Mouse (Mus musculus) embryonic stem cell, embryonic (primary cell): ENCODE measurements around the gene Bcas3.

Experiments
- CTCF ChIA-PET, 4 experiments: fragments of 300-600 bp in 2 of 4; fragments of 350-600 bp in 2 of 4; sonication (Branson Sonifier 250); formaldehyde crosslinking; loops; one replicate each; lab custom pipeline; 2022; ENCODE audit warnings: inconsistent platforms in 2 of 4; lab: Charles Lee
- POLR2A ChIA-PET, 4 experiments: fragments of 300-600 bp in 2 of 4; fragments of 350-600 bp in 2 of 4; sonication (Branson Sonifier 250); formaldehyde crosslinking; loops; one replicate each; lab custom pipeline; 2022; ENCODE audit warnings: antibody characterized with exemption in 4 of 4, inconsistent platforms in 1 of 4; lab: Charles Lee

Bcas3 gene

DNA sequence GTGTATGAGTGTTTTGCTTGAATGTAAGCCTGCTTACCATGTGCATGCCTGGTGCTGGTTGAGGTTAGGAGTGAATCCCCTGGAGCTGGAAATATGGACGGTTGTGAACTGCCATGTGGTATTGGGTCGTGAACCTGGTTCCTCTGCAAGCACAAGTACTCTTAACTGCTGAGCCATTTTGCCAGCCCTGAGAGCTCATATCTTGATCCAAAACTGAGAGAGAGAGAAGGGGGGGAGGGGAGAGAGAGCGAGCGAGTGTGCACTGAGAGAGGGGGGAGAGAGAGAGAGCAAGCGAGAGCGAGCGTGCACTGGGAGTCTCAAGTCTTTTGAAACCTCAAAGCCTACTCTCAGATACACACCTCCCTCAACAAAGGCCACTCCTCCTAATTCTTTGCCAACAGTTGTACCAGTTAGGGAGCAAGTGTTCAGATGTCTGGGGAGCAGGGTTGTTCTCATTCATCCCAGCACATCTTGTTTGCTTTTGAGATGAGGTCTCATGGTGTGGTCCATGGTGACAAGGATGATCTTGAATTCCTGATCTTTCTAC is 12.8 kb upstream of the Bcas3 start:
- CTCF ChIA-PET, result interaction anchor here in 1 of 4 experiments (0.6 kb wide), 1 partner anchor 133 kb away, joined by 6 read pairs; no protein-coding TSS in a partner anchor

DNA sequence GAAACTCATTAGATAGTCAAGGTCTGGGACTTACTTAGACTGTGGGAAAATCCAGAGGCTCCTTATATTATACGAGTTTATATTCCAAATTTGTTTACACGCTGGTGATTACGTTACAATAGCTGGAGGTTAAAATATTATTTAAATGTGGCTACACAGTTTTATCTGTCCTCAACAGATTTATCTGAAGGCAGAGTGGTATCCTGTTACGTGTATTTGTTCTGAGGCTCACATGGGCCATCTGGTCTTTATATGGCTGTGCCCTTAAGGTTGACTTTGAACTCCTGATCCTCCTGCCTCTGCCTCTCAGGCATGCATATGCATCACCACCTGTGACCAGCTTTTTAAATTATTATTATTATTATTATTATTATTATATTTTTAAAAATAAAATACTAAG is 852 bp downstream of the Bcas3 start:
- ChIA-PET CTCF (interaction anchor here in 3 of 4 experiments (1.2 to 1.9 kb wide), 3 partner anchors 93 to 171 kb away, joined by 4 to 9 read pairs (median 4); no protein-coding TSS in a partner anchor), POLR2A (interaction anchor here in 3 of 4 experiments (0.9 to 2.9 kb wide), 44 partner anchors 8 to 1405 kb away, joined by 3 to 37 read pairs (median 6); partner anchors contain the start of genes Appbp2 (in 3 of the 3), Ppm1d (in 3 of the 3), Cltc (in 1 of the 3) and Ggnbp2 (in 1 of the 3))

More for the DNA sequence above, 12.8 kb upstream of the Bcas3 start:
- POLR2A ChIA-PET, result interaction anchor here in 1 of 4 experiments (1.0 kb wide), 1 partner anchor 101 kb away, joined by 3 read pairs; no protein-coding TSS in a partner anchor

DNA sequence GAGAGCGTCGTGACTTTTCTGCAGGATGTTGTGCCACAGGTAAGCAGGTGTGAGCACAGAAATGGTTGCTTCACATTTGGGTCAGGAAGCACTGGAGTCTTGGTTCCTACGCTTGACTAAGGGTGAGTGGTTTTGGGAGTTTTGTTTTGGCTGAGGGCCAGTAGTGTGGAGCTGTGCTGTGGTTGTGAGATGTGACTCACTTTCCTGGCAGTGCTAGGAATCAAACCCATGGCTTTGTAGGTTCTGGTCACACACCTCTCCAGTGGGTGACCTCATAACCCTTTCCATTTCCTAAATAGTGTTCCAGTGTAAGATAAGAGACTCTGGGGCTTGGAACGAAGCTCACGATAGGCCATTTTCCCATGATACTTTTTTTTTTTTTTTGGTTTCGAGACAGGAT is 6.7 kb downstream of the Bcas3 start:
- CTCF ChIA-PET, result interaction anchor here in 1 of 4 experiments (0.7 kb wide), 1 partner anchor 446 kb away, joined by 4 read pairs; no protein-coding TSS in a partner anchor
- POLR2A ChIA-PET, result interaction anchor here in 2 of 4 experiments (0.6 to 1.4 kb wide), 3 partner anchors 10 to 42 kb away, joined by 3 to 7 read pairs (median 3); no protein-coding TSS in a partner anchor

DNA sequence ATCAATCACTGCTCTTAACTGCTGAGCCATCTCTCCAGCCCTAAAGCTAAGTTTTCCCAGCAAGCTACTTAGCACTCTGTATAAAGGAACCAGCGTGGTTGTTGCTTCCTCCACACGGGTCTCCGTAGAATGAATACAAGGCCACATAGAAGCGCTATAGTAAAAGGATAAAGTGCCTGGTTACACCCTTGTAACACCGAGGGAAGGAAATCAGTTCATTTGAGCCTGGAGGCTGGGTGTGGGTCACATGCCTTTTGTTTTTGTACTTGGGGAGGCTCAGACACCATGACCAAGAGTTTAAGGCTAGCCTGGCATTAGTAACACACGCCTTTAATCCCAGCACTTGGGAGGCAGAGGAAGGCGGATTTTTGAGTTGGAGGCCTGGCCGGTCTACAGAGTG is 8.7 kb downstream of the Bcas3 start:
- ChIA-PET POLR2A (interaction anchor here (0.8 to 3.1 kb wide), 5 partner anchors 8 to 19 kb away, joined by 3 to 17 read pairs (median 6); partner anchors contain the start of gene Bcas3 (in 3 of the 4)), CTCF (no interaction called here)

DNA sequence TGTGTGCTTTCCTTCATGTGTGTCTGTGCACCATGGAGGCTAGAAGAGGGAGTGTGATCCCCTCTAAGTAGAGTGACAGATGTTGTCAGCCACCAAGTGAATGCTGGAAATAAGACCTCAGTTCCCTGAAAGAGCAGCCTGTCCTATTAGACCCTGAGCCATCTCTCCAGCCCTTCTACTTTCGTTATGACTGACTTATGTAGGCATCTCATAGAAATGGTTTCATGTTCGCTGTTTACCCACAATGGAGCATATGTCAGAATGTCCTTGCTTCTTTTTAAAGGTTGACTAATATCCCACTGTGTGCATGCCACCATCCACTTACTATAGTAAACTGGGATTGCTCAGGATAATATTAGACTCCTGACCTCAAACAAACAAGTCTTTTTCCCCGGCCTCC is 13.2 kb downstream of the Bcas3 start:
- CTCF ChIA-PET, result no interaction called here
- POLR2A ChIA-PET, result interaction anchor here in 1 of 4 experiments (3.7 kb wide), 1 partner anchor 13 kb away, joined by 17 read pairs; the partner anchor contains the start of gene Bcas3

DNA sequence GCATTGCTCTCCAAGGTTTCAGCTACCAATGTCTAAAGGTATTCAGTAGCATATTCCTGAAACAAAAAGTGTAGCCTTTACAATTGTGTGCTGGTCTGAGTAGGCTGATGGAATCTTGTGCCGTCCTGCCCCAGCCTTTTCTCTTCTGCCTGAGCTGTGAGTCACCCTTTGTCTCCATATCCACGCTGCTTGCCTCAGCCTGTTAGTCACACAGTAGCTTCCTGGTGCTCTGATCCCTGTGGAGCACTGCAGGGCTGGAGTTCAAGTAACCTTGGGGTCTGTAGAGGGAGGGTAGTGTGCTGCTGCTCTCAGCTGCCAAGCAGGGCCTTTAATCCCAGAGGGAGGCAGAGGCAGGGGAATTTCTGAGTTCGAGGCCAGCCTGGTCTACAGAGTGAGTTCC is 14.9 kb downstream of the Bcas3 start:
- CTCF ChIA-PET, result interaction anchor here in 2 of 4 experiments (0.9 to 1.1 kb wide), 3 partner anchors 14 to 15 kb away, joined by 3 read pairs; partner anchors contain the start of gene Bcas3 (in 1 of the 2)
- POLR2A ChIA-PET, result interaction anchor here in 3 of 4 experiments (0.7 to 3.7 kb wide), 4 partner anchors 15 to 30 kb away, joined by 3 to 17 read pairs (median 6); partner anchors contain the start of gene Bcas3 (in 3 of the 3)

DNA sequence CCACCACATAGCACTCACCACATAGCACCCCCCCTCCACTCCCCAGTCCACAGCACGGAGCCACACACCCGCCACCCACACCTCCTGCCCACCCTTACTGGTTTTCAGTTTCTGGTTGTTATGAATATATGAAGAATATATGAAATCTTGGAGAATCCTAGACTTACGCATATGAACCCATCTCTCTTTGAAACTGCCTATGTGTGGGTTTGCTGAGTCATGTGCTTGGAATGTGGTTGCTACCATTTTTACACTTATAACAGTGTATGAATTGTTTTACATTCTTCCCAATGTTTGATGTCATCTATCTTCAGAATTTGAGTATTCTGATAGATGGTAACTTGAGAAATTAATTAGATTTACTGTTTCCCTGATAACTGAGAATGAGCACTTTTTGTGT is 26.1 kb downstream of the Bcas3 start:
- POLR2A ChIA-PET, result no interaction called here
- CTCF ChIA-PET, result interaction anchor here in 1 of 4 experiments (0.7 kb wide), 1 partner anchor 1058 kb away, joined by 3 read pairs; no protein-coding TSS in a partner anchor

DNA sequence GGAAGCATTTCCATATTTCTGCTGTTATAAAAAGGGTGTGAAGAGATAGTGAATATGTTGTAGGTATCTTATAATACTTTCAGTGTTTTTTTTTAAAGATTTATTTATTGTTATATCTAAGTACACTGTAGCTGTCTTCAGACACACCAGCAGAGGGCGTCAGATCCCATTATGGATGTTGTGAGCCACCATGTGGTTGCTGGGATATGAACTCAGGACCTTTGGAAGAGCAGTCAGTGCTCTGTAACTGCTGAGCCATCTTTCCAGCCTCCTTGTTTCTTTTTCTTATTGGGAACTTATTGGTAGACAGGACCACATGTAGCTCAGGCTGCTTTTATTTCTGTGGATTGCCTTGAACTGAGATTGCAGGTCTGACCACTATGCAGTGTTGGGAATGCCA is 27.1 kb downstream of the Bcas3 start:
- ChIA-PET POLR2A (interaction anchor here in 1 of 4 experiments (2.8 kb wide), 1 partner anchor 27 kb away, joined by 11 read pairs; the partner anchor contains the start of gene Bcas3), CTCF (interaction anchor here in 1 of 4 experiments (0.6 kb wide), 1 partner anchor 295 kb away, joined by 4 read pairs; no protein-coding TSS in a partner anchor)

DNA sequence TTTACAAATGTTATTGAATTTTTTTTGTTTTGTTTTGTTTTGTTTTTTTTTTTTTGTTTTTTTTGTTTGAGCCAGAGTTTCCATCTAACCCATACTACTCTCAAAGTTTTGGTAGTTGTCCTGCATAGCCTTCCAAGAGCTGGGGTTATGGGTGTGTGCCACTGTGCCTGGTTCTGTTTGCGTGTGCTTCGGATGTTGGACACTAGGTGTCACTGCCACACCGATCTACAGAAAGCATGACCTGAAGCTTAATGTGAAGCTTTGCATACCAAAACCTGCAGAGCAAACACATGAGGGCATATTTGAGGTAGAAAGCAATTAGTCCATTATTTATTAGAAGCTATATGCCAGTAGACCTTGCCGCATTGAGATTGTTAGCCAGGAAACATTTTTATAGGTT is 29.1 kb downstream of the Bcas3 start:
- POLR2A ChIA-PET, result interaction anchor here in 3 of 4 experiments (0.7 to 2.8 kb wide), 9 partner anchors 10 to 1494 kb away, joined by 3 to 11 read pairs (median 3); partner anchors contain the start of gene Bcas3 (in 2 of the 3)
- CTCF ChIA-PET, result interaction anchor here (0.5 to 2.2 kb wide), 46 partner anchors 8 to 1909 kb away, joined by 3 to 17 read pairs (median 3); partner anchors contain the start of genes Bcas3 (in 1 of the 4) and Taf15 (in 1 of the 4)

DNA sequence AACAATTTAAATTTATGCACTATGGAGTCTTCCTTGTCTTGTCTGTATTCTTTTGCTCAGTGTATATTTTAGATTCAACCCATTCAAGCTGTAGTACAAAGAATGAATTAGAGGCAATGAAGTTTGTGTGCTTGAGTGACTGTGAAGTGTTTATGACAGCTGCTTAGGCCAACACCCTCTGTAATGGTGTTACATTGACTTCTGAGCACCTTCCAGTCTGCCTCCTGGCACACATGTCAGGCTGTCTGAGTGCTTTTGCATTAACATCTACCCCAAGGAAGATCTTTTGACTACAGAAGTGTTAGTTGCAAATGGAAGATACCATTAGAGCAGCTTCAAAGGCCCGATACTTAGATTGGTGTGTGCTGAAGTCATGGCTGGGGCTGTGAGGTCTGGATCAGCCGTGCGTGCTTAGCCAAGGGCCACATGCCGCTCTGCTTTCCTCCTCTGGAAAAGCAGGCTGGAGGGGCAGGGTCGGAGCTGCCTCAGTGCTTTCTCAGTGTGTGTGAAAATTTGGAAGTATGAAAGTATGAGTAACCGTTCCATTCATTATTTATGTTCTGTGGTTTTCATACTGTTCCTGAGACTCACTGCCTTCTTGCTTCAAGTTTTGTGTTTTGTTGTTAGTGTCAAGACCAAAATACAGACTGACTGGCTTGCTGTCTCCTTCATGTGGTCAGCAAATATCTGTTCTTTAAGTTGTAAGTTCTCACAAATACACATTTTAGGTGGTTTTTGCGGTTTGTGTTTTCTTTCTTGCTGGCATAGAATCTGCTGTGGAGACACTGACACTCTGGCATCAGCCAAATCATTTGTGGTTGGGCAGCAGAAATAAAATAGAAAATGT is 31.2 kb downstream of the Bcas3 start:
- POLR2A ChIA-PET, result interaction anchor here in 2 of 4 experiments (0.5 to 0.8 kb wide), 2 partner anchors 31 to 321 kb away, joined by 3 read pairs; partner anchors contain the start of gene Bcas3 (in 1 of the 2)
- CTCF ChIA-PET, result interaction anchor here in 1 of 4 experiments (0.8 kb wide), 1 partner anchor 98 kb away, joined by 3 read pairs; no protein-coding TSS in a partner anchor

DNA sequence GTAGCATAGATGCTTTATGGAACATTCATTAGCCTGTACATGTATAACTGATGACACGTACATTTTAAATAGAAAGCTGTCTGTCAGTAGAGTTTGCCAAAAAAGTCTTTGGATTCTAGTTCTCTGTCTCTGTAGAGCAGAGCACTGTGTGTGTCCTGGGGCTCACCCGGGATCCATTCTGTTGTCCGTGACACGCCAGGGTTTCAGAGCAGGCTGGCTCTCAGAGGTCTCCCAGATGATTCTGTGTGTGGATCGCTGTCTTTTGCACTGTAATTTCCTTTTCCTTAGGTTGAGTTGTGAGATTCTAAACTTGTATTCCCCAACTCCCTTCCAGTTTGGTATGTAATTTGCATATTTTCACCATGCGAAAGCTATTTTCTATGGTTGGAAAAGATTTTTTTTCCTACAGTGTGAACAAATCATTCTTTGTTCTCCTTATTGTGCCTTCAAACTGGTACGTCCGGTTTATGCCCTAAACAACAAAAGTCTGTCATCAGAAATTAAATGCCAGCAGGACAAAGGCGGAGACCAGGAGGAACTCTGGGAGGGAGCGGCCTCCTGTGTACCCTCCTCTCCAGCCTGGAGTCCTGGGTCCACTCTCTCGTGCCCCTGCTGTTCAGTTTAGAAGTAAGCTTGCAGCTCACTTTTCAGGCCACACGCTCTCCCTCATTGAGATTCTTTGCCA is 39.4 kb downstream of the Bcas3 start:
- ChIA-PET CTCF (interaction anchor here in 3 of 4 experiments (0.6 to 2.2 kb wide), 5 partner anchors 10 to 284 kb away, joined by 3 to 13 read pairs (median 6); no protein-coding TSS in a partner anchor), POLR2A (interaction anchor here in 2 of 4 experiments (0.6 to 2.0 kb wide), 8 partner anchors 10 to 209 kb away, joined by 3 to 9 read pairs (median 4); partner anchors contain the start of gene Bcas3 (in 2 of the 2))

DNA sequence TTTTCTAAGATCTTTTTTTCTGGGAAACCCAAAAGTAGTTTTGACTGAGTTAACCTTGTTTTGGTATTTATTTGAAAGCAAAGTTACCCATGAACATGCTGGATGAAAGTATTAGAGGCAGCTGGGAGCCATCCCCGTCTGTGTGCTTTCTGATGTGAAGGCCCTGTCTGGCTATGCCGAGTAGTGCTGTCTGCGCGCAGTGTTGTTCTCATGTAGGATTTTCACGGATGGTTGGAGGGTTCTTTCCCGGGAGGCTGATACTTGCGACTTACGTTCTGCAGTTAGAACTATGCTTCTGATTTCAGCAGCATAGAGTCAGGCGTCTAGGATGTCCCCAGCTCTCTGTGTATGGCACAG is 39.9 kb downstream of the Bcas3 start:
- ChIA-PET CTCF (interaction anchor here in 3 of 4 experiments (1.0 to 2.2 kb wide), 4 partner anchors 11 to 90 kb away, joined by 3 to 13 read pairs (median 6); no protein-coding TSS in a partner anchor), POLR2A (interaction anchor here in 2 of 4 experiments (1.0 to 2.0 kb wide), 7 partner anchors 10 to 210 kb away, joined by 3 to 9 read pairs (median 4); partner anchors contain the start of gene Bcas3 (in 2 of the 2))

DNA sequence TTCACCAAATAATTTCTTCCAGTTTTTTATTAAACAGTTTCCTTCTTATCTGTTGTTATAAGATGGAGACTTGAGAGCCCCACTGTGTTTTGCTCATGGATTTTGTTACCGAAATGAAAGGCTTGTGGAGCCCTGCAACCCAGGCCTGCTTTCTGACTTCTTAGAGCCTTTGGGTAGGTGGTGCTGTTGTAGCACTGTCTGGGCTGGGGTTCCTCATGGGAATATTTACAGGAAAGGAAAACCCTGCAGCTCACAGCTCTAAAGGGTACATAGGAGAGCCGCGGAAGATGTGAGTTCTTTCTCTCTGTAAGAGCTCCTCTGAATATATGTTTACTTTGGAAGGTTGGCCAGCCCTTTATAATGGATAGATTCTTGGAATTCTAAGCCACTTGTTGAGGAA is 41.0 kb downstream of the Bcas3 start:
- ChIA-PET POLR2A (no interaction called here), CTCF (no interaction called here)

DNA sequence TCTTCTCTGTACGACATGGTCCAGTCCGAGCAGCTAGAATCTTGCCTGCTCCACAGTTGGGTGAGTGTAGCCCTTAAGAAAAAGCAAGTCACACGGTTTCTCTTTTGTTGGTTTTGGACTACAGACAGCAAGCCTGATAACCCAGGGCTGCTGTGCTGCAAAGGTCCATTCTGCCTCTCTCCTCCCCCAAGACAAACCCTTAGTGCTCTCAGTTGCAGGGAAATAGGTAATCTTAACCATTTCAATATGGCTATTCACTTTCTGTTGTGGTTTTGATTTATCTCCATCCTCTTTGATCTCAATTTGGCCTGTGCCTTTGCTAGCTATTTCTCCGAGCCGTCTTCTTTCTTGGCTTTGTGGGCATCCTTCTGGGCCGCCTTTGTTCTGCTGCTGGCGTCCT is 42.4 kb downstream of the Bcas3 start:
- ChIA-PET CTCF (no interaction called here), POLR2A (no interaction called here)

DNA sequence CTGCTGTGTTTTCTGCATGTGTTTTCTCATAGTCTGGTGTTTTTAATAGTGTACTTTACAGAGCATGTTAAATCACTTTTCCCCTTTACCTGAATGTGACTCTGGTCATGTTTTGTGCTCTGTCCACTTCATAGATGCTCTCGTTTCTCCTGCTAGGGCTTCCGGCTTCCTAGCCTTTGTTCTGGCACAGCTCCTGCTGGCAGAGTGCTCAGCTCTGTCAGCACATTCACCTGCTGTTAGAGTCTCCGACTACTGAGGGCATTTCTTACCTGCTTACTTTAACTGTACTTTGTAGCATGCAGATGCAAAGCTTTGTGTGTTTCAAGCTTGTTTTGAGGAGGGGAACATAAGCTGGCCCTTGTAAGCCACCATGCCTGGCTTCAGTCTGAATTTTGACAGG is 53.6 kb downstream of the Bcas3 start:
- ChIA-PET CTCF (no interaction called here), POLR2A (no interaction called here)

DNA sequence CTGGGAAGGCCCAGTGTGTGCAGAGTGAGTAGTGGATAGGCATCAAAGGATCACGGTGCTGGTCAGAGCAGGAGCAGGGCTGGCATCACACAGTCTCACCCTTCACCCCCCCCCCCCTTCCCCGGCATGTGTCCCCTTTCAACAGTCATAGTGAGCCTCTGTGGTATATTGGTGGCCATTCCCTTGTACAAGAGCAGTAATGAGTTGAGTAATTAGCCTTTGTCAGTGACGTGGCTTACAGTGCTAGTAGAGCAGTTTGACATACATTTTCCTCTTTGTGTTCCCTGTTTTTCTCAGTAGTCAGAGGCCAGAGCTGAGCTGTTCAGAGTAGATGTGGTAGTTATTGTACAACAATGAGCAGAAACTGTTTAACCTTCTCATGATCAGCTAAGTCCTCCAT is 54.7 kb downstream of the Bcas3 start:
- POLR2A ChIA-PET, result no interaction called here
- CTCF ChIA-PET, result no interaction called here

DNA sequence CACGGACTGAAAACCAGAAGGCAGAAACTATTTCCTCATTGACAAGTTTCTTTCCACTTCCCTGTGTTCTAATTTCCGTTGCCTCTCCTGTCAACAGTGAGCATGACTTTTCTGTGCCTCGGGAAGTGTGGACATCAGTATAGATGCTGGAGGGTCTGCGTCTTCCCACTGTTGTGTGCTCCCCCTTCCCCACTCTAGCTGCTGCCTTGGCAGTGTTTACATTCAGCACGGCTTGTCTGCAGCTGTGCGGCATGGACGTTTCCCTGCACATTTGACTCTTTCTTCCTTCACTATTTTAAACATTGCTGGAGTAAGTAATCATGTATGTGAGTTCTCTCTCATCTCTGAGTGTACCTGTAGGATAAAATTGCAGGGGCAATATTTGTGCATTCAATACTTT is 59.4 kb downstream of the Bcas3 start:
- POLR2A ChIA-PET, result no interaction called here
- CTCF ChIA-PET, result no interaction called here
